Mouse (Mus musculus) monocyte, adult 2 months (primary cell): ENCODE results near the gene Dntt.

Experiments used
- DNase-seq, 2 experiments: peaks; one replicate each; pipeline ENCODE4 v3.0.0; 2022; ENCODE audit warnings: low spot score in 2 of 2, low read depth in 1 of 2

Gene Dntt

DNA sequence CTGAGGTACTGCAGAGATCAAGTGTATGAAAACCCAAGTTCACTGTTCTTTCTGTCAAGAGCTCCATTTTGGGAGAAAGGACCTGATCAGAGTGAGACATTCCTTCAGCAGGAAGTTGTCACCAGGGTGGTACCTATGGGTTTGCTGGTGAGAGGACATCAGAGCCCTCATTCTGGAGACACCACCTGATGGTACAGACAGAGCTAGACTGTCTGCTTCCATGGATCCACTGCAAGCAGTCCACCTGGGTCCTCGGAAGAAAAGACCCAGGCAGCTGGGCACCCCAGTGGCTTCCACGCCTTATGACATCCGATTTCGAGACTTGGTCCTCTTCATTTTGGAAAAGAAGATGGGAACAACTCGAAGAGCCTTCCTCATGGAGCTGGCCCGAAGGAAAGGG is at the start of gene Dntt:
Gene Dntt, plus strand, starts transcription at position 57 of the 400 bp plus-strand sequence.
- no peak for DNase-seq

DNA sequence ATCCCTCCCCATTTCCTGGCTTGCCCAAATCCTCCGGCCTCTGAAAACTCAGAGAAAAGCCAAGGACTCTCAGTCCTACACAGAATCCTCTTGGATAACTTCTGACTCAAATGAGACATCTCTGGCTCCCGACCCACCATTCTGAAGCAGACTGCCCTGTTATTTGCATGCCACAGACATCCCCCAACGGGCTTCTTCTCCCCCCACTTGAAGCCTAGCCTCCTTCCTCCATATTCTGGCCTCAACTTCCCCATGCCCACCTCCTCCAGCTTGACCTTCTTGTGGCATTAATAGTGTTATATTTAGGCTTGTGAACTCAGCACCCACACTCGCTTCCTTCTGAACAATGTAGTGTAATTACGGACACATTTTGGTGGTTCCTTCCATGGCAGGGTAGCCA is 48.4 kb upstream of the Dntt start:
- no peak for DNase-seq

DNA sequence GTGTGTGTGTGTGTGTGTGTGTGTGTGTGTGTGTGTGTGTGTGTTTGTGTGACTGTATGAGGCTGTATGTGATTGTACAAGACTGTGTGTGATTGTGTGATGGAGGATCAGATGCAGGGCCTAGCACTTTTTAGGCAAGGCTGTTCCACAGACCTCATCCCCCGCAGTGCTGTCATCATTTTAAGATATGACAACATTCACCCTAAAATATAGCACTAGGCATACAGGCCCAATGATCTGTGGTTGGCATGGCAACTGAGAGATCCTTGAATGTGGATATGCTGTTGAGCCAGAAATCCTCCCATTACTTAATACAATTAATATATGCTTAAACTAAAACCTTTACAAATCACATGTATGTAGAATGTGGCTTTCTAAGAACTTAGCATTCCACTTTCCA is 44.5 kb upstream of the Dntt start:
- no peak for DNase-seq

DNA sequence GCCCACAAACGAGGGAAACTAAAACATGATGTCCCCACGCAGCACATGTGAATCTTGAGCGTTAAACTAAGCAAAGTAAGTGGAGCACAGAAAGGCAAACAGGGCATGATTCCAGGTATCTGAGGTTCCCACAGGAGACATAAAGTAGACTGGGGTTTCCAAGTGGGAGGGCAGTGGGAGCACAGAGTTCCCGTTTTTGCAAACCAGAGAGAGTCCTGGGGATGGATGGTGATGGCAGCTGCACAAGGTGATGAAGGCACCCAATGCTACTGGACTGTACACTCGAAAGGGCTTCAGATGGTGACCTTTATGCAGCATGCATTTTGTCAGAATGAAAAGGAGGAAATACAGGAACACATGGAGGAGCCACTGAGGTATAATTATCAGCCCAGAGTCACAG is 40.2 kb upstream of the Dntt start:
- no peak for DNase-seq

DNA sequence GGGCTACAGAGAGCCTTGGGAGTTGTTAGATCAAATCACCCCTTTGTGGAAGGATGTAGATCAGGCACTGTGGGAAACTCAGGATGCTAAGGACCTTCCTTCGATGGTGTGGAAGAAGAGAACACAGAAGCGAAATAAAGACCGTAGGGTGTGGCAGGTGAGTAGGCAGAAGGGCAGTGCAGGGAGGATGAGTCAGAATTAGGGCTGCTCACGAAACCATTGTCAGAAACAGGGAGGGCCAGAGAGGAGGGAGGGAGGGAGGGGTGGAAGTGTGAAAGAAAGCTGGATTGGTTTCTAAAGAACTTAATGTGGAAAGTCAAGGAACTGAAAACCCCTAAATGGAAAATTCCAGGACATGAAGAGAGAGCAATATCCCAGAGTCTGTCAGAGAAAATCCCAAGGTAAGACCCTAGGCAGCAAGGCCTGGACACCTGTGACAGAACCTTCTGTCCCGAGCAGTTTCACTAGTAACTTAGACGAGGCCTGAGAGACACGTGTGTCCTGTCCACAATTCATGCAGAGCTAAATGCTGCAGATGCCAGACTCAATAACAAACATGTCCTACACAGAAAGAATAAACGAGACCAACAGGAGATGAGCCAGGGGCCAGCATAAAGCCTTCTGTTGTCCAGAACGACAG is 39.0 kb upstream of the Dntt start:
- no peak for DNase-seq

DNA sequence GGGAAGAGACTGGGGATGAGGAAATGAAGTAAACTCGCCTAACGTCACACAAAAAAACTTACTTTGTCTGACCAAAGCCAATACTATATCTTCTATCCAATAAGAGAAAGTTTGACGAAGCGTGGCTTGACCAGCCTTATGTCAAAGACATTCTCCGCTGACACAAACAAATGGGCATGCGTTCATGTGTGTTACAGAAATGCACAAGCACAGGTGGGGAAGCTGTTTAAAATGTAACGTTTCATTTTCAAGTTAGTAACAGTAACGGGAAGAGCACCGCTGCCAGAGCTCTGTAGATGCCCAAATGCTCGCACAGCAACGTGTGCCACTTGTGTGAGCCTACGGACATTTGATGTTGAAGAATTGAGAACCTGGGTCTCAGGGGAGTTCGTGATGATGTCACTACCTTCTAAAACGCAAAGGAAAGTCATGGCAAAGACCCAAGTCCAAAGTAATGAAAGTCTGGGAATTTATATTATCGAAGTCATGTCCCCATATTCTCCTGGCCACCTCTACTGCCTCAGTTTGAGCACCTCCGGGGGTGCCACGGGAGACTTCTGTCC is 38.2 kb upstream of the Dntt start:
- no peak for DNase-seq

DNA sequence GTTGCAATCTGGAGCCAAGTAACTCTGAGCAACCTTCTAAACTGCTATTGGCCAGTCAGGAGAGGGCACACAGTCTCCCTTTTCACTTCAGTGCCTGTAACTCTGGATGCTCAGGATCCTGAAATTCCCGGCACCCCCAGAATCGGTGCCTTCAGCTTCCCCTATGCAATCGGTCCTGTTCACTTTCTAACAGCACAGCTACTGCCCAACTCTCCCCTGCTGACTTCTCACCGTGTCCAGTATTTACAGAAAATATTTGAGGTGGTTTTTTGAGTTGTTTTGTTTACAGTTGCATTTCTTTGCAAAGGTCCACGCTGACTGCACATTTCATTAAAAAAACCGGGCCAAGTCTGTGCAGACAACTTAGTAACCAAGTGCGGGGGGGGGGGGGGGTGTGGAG is 37.4 kb upstream of the Dntt start:
- DNase-seq, result no peak

DNA sequence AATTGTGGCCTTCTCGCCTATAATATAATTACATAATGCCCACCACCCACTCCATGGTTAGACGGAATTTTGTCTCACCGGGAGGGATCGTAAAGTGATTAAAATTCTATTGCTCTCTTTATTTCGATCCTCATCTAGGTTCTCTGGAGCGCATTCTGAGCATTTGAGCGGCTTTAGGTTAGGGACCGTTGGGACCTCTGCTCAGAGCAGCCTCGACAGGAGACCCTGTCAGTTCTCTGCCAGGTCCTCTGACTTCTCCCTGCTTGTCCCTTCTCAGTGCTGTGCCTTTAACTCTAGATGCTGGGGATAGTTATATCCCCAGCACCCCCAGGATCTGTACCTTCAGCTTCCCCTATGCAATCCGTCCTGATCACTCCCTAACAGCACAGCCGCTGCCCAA is 37.0 kb upstream of the Dntt start:
- DNase-seq, result no peak

DNA sequence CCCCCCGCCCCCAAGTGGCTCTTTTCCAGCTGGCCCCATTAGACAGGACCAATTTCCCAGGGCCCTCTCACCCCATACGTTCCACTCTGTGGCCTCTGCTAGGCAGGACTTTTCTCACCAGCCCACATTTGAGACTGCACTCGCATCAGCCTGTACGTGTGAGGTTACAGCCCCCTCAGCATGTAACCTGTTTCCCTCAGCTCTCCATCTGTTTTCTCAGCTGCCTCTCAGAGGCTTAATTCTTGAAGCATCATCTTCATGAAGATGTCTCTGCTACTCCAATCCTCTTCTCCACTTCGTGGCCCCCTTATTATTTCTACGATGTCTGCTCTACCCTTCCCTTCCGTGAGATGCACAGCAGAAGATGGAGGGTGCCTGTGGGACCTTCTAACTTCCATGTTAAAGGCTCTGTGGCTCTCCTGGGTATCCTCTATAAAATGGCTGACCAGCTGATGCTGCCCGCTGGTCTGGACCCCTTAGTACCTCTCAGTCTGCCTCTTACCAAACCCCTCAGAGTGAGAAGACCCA is 36.5 kb upstream of the Dntt start:
- DNase-seq, result no peak

DNA sequence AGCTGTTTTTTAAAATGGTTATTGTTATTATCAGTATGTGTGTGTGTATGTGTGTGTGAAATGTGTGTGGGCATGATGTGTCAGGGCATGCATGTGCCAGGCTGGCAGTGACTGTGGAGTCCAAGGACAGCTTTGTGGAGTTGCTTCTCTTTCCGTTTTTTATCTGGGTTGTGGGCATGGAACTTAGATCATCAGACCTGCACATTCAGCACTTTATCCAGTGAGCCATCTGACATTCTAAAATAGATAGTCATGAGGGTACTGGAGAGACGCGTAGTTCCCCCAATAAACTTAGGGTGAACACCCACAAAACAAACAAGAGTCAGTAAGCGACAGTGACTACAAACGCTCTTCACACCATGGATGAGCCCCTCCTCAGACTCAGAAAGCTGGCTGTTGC is 35.7 kb upstream of the Dntt start:
- no peak for DNase-seq

DNA sequence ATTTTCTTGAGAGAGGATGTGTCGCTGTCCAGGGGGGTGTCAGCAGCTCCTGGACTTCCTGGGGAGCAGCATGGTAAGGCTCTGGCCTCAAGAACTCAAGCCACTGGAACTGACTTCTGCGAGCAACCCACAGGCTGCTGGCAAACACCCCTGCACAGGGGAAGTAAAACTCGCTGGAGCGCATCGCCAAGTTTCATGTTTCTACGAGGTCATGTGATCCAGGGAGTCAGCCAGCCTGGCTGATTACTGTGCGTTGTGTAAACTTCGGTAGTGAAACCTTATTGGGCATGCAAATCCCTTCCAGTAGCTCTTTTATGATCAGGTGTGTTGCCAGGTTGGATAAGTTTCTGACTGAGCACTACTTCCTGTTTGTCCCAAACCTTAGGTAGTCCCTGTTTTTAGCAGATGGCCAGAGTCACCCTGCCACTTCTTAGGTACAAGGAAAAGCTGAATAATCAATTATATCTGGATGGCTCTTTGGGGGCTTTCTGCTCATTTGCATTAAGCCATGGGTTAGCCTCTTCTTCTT is 35.0 kb upstream of the Dntt start, which contains the start of gene Blnk:
Gene Blnk, minus strand, starts transcription at position 479 of the 529 bp plus-strand sequence.
- DNase-seq, result peak; percentile 62 to 69

DNA sequence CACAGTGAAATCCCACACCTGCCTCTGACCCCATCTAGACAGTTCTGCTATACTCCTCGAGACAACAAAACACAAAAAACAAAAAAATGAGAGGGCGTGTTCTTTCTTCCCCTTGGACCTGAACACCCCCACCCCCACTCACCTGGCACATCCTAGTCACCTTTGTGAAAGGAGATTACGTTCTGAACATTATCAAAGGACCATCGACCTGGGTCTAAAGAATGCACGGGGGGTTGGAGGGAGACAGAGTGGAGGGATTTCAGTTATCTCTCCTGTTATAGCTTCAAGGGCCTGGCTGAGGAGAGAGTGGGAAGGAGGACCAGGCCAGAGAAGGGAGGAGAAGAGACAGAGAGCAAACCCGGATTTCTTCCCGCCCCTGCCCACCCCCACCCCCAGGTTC is 34.2 kb upstream of the Dntt start:
- no peak for DNase-seq

DNA sequence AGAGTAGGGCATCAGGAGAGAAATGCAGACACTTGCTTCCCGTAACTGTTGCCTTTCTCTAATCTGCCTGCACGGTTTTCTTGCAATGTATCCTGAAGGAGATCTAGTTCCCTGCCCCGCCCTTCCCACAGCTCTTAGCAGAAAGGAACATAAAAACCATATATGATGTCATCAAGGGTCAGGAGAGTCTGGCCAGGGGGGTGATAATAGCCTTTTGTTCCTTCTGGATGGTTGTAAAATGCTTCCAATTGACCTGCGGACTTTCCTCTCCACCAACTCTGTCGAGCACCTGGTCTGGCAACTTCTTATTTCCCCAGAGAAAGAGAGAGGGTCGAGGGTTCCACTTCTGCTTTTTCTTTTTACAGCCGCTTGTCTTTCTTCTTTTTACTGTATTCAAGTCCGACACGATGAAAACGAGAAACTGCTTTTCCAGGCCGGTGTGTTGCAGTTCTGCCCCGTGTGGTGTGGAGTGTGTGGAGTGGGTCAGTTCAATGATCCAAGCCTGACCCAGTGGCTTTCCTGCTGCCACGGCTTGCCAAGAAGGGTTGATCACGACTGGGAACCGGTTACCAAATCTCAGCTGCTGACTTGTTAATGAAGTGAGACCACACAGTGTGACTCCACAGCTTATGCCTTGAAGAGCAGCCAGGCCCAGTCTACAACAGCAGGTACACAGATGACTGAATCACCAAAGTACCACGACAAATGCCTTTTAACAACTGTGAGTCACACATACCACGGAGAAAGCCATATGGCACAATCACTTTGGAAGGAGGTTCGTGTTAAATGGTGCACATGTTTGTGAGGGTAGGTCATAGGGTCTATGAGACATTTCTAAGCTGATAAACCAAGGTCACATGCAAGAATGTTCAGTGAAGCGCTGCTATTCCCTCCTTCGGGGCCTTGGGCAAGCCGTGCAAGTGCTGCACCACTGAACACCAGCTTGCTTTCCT is 33.4 kb upstream of the Dntt start:
- DNase-seq, result no peak

DNA sequence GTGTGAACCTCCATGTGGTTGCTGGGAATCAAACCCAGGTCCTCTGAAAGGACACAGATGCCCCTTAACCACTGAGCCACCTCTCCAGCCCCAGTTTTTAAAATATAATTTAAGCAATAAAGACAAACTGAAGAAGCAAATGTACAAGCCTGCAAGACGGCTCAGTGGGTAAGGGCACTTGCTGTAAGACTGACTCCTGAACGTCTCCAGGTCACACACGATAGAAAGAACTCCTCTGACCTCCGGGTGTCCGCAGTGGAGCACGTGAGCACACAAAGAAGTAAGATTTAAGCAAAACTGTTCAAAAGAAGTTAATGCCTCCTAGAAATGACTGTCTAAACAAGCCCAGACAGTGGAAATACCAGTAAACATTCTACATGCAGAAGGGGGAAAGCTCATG is 32.4 kb upstream of the Dntt start:
- DNase-seq, result no peak

DNA sequence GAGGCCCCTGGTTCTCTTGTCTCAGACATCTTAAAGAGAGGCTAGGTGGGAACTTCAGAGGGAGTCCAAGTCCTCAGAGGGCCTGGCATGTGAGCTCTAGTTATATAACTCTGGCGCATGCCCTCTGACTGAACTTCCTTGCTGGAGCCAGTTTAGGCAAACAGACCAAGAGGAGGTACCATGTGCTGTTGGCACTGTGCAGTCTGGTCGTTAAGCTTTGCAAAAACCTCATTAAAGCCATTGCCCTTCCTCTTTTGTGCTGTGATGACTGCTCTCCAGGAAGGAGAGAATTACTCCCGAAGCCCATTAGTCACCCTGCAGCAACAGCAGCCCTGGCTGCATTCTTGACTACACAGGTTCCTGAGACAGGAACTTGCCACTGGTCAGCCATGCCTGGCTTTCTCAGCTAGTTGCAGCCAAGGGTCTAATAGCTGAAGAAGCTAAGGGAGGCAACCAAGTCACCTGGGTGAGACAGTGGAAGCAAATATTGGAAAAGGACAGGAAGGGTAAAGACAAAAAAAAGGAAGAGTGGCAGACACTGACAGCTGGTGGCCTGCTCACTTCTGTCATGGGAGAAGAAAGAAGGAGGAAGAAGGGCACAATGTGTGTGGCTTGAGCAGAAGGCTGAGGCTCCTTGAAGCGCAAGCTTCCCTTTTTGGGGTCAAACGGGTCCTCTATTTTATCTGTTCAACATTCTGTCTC is 30.5 kb upstream of the Dntt start:
- peak in 1 of 2 experiments; percentile 16 for DNase-seq

DNA sequence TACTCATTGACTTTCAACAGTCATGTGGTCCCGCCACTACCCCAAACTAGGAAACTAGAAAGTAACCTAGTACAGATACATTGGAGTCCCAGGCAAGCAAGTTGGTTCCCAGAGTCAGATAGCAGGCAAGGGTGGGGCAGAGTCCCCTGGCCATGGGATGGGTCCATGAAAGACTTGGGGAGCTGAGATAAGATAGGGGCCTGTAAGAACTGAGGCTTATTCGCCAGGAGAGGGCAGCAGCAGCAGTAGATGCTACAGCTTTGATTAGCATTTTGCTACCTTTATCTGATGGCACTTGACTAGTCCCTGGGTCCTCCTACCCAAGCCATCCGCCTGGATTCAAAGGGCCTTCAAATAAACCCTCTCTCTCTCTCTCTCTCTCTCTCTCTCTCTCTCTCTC is 29.5 kb upstream of the Dntt start:
- DNase-seq, result no peak

DNA sequence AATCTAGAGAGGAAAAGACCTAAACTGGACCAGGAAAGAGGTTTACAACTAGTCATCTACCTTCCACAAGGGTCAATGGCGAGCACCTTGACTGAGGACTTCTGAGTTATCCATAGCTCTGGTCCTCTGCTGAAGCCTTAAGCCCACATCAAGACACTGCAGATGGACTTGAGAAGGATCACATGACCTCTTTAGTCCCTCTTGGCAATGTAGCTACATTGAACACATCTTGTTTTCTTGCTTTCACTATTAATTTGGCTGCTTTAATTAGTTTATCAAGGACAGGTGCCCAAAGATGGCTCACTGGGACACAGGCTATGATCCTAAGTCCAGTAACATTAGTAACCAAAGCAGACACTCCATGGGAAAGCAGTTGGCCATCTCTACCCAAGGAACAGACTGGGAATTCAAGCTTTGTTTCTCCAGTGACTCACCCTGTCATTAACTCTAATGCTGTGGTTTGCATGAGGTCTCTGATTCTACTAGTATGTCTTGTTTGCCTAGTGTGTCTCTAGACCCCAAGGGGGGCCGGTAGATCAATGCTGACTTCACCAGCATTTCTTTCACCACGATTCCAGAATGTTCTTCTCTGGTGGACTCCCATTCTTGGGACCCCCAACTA is 25.3 kb upstream of the Dntt start:
- DNase-seq, result no peak

DNA sequence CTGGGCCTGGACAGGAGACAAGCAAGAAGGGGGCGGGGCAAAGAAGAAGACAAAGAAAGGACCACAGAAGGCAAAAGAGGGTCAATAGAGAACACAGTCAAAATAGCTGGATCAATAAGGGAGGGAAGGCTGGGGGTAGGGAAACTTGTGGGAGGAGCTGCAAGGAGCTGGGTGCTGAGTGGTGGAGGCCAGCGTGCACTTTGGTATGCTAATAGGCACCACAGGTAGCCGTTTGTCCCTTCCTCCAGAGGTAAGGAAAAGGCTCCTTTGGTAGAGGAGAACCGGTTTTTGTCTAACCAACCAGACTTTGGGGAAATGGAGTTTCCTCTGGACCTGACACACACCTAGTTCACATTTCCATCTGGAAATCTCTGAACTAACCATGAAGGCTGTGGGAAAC is 22.5 kb upstream of the Dntt start:
- DNase-seq, result no peak

DNA sequence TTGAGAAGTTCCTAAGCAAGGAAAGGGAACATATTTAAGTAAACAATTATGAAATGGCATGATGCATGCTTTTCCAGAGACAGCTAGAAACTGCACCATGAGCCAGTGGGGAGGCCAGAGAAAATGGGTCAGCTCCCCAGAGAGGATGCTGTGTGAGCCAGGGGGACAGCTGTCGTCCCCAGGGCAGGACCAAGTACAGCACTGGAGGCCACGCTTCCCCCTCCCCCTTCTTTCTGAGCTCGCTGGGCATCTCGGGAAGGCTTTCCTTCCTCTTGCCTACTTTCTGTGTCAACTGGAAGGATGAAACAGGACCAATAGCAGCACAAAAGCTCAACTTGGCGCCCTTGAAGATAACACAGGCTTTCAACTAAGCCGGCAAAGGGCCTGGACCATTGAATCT is 21.7 kb upstream of the Dntt start:
- no peak for DNase-seq

DNA sequence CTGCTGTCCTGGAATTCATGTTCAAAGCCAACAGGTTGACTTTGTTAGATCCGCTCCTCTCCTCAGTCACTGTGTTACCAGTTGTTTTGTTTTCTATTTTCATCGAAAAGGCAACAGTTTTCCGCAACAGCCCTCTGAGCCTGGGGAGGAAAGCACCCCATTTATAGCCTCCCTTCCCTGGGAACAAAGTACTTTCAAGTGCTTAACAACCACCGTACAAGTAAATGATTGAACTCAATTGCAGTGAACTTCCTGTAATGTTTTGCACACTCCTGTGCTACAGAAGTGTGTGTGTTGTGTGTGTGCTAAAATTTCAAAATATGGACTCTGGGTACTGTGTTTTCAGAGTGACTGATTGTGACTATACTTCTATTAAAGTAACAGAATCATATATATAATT is 21.3 kb upstream of the Dntt start:
- DNase-seq, result no peak
